Mouse (Mus musculus): ENCODE results near the gene Tmem274. TPM values are rescaled to one million over a fixed set of nuclear protein-coding genes. Genes with fewer than 3 reads are reported as not detected.
"Not testable (repeated sequence)": the region's sequence is repeated elsewhere in the genome, so short reads cannot be mapped to it uniquely, and the experiment has no call there.

Tmem274 gene
- not detected for total RNA-seq (2021)
- long read RNA-seq, experiment 1: 0 reads
- long read RNA-seq, experiment 2: 0 reads

DNA sequence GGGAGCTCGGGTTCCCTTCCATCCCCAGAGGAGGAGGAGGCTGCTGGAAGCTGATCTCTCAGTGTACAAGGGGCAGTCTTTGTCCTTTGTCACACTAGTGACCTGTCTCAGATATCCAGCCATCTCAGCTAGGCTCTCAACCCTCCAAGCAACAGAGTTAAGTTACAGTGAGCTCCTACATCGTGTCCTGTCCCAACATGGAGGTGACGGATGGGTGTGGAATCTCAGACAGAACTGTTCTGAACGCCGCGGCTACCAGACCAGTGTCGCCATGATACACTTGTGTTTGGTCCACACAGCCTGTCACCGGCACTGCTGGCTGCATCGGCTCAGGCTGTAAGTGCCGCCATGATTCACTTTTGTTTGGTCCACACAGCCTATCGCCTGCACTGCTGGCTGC lies at the start of gene Tmem274:
TSS of gene Tmem274 (plus strand) at position 301 of the 400 bp plus-strand sequence.
- no peak for DNase-seq
- intact Hi-C loops (cut with DNase I): no loop called here

DNA sequence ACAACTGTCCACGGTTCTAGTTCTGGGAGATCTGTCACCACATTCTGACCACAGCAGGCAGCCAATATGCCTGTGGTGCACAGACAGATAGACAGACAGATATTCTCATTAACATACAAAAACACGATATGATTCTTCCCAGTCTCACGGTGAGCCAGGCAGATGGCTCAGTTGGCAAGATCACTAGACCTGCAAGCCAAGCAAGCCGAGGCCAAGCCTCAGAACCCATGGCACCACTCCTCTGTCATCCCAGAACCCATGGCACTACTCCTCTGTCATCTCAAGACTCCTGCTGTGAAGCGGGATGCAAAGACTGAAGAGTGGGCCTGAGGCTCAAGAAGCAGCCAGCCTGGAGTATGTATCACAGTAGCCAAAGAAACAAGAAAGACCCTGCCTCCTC lies 47.6 kb upstream of the Tmem274 start:
- no peak for DNase-seq
- intact Hi-C loops (cut with DNase I): no loop called here

DNA sequence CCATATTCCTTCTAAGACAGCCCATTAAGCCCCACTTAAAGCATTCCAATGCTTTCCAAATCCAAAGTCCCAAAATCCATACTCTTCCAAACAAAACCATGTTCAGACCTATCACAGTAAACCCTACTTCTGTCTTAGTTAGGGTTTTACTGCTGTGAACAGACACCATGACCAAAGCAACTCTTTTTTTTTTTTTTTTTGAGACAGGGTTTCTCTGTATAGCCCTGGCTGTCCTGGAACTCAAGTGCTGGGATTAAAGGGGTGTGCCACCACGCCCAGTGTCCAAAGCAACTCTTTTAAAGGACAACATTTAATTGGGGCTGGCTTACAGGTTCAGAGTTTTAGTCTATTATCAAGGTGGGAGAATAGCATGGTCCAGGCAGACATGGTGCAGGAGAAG lies 45.3 kb upstream of the Tmem274 start:
- intact Hi-C loops (cut with DNase I); DNase-seq: not testable (repeated sequence)

DNA sequence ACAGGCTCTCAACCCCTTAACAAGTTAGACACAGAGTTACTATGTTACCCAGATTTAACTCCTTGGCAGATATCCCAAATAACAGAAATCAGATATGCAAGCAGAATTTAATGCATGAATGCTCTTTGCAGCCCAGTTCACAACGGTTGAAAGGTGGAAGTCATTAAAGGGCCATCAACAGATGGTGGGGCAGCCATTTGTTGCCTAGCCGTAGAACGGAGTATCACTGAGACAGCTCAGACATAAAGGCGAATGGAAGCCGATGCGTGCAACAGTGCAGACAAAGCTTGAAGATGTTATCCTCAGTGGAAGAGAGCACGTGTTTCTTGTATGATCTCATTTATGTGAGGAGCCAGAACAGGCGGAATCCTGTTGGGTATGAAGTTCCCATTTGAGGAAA lies 36.6 kb upstream of the Tmem274 start:
- intact Hi-C loops (cut with DNase I): loop anchor here (5.0 kb wide), 1 partner anchor 63 kb away; no protein-coding TSS in a partner anchor
- no peak for DNase-seq

DNA sequence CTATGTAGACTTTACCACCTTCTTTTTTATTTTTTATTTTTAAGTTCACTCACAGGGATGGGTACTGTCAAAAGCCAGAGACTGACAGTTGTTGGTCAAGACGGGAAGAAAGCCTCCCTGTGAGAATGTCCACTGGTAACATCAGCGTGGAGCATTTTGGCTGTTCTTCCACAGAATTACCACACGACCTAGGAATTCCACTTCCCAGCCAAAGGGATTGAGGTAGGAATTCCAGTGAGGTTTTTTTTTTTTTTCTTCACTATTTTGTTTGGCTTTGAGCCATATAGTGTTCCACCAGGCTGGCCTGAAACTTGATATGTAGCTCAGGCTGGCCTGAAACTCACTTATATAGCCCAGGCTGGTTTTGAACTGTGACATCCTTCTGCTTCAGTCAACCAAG lies 34.7 kb upstream of the Tmem274 start:
- intact Hi-C loops (cut with DNase I): loop anchor here (5.0 kb wide), 1 partner anchor 65 kb away; no protein-coding TSS in a partner anchor
- DNase-seq: peak in 1 of 2 experiments; percentile 39

DNA sequence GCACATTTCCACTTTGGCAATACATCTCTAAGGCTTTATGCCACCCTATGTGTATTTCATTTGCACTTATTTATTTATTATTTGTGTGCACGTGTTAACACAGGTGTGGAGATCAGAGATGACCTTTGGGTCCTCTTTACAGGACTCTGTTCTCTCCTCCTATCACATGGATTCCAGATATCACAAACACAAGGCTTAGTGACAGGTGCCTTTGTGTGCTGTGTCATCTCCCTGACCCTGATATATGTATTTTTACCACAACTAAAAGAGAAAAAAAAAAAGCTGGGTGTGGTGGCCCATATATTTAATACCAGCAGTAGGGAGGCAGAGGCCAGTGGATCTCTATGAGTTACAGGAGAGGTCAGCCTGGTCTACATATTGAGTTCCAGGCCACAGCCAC lies 32.7 kb upstream of the Tmem274 start:
- DNase-seq: no peak

DNA sequence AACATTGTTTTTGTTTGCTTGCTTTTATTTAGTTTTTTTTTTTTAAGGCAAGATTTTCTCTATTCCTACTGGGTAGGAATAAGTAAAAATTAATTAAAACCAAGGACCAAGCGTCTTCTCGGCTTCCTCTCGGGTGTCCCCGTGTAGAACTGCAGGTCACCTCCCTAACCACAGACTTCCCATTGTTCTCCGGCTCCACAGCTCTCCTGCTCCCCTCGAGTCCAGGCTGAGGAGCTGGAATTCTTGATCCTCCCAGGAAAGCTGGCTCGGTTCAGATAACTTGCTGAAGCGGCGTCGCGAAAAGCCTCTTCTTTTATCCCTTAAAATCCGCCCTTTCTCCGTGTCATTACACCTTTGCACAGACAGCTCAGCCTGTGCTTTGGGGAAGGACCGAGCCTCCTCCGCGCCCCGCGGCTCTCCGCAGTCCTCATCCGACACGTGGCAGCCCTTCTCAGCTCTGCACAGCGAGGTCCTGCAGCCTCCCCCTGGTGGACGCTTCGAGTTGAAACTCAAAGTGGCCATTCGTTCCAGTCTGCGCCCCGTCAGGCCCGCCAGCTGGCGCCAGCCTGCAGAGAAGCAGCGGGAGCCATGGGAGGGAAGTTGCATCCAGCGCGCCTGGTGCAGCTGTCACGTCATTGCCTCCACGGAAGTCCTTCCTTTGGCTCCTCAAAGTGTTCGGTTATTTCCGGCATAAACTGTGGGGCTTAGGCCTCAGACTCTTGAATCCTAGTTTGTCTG lies 32.0 kb upstream of the Tmem274 start:
- intact Hi-C loops (cut with DNase I): loop anchor here (2.0 to 5.0 kb wide), 3 partner anchors 18 to 68 kb away; partner anchors contain the start of gene Ube4b
- DNase-seq: peak; percentile 90 to 92

More for the DNA sequence above, 32.7 kb upstream of the Tmem274 start:
- intact Hi-C loops (cut with DNase I): loop anchor here (2.0 to 5.0 kb wide), 2 partner anchors 18 to 67 kb away; partner anchors contain the start of gene Ube4b

DNA sequence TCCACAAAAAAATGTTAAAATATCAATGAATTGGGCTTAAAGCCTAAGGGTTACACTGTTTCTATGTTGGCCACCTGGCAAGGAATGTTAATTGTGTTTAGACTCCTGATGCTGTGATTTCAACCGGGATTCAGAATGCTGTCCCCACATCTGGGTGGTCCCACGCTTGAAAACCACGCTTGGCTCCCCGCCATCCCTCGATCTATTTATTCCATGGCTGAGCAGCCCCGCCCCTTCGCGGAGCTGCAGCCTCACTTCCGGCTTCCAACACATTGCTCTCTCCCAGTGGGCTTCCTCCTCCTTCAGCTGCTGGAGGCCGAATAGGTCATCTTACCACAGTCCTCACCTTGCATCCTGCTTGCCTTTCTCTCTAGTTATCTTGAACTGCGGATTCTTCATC lies 31.3 kb upstream of the Tmem274 start:
- intact Hi-C loops (cut with DNase I): loop anchor here (2.0 to 5.0 kb wide), 2 partner anchors 19 to 36 kb away; partner anchors contain the start of gene Ube4b
- peak; percentile 41 to 60 for DNase-seq

DNA sequence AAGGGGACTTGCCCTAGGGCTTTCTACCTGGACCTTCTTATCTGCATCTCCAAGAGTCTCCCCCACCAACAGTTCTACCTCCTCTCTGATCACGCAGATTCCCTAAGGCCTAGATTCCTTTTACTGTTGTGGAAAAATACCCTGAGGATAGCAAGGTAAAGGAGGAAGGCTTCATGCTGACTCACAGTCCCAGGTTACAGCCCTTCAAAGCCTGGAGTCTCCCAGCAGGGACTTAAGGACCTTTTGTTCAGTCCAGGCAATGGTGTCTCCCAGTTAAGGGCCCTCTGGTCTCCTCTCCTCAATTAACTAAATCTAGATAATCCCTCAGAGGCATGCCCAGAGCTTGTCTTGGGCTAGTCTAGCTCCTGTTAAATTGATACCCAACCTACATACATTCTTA lies 30.9 kb upstream of the Tmem274 start:
- DNase-seq: no peak
- intact Hi-C loops (cut with DNase I): loop anchor here (5.0 kb wide), 1 partner anchor 36 kb away; no protein-coding TSS in a partner anchor

DNA sequence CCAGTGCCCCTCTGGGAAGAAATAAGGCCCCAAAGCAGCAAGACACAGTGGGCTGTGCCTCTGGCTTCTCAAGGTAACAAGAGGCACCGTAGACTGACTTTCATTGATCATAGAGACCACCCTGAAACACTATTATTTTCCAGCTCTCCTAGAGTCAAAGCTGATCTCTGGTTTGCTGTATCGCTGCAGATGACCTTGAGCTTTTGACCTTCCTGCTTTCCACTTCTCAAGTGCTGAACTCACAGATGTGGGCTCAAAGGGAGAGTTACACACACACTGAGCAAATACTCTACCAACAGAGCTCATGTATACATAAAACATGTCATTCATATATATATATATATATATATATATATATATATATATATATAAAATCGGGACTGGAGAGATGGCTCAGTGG lies 26.5 kb upstream of the Tmem274 start:
- no peak for DNase-seq
- intact Hi-C loops (cut with DNase I): loop anchor here (5.0 kb wide), 1 partner anchor 92 kb away; no protein-coding TSS in a partner anchor

DNA sequence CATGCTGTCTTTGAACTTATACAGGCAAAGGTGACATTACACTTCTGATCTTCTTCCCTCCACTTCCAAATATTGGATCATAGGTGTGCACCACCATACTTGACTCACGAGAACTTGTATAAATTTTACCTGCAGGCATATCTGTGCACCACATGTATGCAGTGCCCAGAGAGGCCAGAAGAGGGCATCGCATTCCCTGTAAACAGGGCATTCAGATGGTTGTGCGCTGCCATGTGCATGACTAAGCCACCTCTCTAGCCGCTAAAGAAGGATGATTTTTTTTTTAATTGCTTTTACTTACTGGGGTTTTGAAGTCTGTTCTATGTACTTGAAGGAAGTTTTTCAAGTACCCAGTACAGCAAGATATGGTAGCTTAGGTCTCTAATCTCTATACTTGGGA lies 23.5 kb upstream of the Tmem274 start:
- intact Hi-C loops (cut with DNase I): loop anchor here (5.0 kb wide), 1 partner anchor 89 kb away; no protein-coding TSS in a partner anchor
- peak; percentile 44 to 64 for DNase-seq

DNA sequence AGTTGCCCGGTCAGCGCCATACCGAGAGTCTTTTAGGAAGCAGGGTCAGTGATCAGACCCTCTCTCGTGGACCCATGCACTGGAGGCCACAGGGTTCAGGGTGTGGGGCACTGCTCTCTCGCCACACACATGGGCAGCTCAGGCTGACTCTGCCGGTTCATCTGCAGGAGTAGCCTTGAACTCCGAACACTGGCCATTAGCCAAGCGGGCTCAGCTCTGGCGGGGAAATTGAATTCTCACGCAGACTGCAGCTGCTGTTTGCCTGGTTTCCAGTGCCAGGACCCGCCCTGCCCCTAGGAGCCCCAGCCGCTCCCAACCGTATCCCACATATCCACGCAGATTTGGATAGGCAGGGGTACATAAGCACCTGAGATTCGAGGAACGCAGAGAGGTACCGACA lies 22.9 kb upstream of the Tmem274 start:
- intact Hi-C loops (cut with DNase I): loop anchor here (5.0 kb wide), 1 partner anchor 88 kb away; no protein-coding TSS in a partner anchor
- DNase-seq: no peak

DNA sequence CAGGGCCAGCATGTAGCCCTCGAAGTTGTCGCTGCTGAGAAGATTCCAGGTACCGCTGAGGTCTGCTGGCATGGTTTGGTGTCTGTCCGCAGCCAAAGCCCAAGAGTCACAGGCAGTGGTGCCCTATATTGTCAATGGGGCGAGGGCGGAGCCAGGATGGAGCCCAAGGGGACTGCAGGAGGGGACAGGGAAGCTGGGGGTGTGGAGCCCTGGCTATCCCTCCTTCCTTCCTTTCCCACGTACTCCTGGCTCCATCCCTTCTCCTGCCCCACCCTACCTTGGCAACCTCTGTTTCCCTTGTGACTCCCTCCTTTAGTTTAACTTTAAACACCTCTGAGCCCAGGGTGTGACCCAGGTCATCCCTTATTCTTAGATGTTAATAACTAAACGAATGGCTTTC lies 22.3 kb upstream of the Tmem274 start, which contains the start of gene Rbp7:
TSS of gene Rbp7 (minus strand) at position 100 of the 400 bp plus-strand sequence.
- intact Hi-C loops (cut with DNase I): loop anchor here (5.0 kb wide), 1 partner anchor 87 kb away; no protein-coding TSS in a partner anchor
- peak; percentile 26 to 43 for DNase-seq

DNA sequence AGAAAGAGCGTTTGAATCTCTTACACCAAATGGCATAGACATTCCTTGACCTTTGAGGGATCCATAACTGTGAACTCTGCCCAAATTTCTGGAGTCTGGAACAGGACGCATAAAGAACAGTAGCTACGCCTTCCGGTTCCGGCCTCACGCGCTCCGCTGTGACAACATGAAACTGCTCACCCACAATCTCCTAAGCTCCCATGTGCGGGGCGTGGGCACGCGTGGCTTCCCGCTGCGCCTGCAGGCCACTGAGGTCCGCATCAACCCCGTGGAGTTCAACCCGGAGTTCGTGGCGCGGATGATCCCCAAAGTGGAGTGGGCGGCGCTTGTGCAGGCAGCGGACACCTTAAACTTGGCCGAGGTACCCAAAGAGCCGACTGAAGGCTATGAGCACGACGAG lies 20.0 kb upstream of the Tmem274 start:
- intact Hi-C loops (cut with DNase I); DNase-seq: not testable (repeated sequence)

DNA sequence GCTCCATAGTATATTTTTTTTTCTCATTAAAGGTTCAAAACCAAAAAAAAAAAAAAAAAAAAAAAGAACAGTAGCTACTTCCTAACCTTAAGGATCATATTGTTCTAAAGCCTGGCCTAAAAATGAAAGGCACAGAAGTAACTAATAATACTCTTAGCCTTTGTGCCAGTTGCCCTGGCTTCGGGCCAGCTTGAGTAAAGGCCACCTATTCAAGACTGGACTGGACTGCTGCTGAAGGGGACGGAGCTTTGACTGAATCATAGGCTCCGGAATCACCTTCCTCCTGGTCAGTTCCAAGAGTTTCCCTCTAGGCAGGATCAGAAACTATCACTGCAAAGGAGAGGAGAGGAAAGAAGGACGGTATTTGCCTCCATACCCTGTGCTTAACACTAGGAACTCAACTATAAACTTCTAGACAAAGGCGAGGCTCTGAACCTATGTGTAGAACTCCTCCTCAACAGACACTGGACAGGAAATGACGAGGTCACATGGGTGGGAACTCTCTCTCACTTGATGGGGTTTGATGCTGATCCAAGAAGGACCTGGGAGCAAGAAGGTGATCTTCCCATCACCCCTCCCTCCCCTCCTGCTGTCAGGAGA lies 19.2 kb upstream of the Tmem274 start:
- intact Hi-C loops (cut with DNase I): no loop called here
- peak; percentile 76 to 77 for DNase-seq

DNA sequence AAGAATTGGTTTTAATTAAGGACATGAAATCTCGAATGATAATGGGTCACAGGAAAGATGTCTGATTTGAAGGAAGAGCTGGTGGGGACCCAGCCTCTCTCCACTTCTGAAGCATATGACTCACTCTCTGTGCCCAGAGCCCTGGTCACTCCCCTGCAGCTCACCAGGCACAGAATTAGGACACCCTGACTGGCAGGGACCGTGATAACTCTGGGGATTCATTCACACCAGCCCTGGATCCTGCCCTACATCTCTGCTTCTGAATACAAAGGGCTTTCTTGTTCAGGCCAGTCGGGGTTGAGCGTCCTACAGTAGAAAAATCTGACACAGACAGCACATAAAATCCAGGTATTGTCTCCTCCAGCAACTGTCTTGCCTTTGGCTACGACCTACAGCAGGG lies 18.7 kb upstream of the Tmem274 start:
- DNase-seq: no peak
- intact Hi-C loops (cut with DNase I): no loop called here

DNA sequence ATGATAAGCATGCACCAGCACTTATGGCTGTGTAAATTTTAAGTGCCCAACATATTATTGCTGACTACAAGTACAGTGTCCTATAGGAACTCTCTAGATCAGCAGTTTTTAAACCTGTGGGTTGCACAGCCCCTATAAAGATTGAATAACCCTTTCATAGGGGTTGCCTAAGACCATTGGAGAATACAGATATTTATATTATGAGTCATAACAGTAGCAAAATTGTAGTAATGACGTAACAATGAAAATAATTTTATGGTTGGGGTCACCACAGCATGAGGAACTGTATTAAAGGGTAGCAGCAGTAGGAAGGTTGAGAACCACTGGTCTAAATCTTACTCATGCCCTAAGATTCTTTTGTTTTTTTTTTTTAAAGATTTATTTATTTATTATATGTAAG lies 17.8 kb upstream of the Tmem274 start:
- no peak for DNase-seq
- intact Hi-C loops (cut with DNase I): no loop called here

DNA sequence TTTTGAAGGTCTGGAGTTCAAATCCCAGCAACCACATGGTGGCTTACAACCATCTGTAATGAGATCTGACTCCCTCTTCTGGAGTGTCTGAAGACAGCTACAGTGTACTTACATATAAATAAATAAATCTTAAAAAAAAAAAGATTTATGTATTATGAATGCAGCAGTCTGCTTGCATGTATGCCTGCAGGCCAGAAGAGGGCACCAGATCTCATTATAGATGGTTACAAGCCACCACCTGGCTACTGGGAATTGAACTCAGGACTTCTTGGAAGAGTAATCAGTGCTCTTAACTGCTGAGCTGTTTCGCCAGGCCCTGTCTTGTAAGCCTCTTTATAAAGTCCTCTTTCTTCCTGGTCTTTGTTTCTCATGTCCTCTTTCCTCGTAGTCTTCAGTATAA lies 16.7 kb upstream of the Tmem274 start:
- DNase-seq; intact Hi-C loops (cut with DNase I): not testable (repeated sequence)

DNA sequence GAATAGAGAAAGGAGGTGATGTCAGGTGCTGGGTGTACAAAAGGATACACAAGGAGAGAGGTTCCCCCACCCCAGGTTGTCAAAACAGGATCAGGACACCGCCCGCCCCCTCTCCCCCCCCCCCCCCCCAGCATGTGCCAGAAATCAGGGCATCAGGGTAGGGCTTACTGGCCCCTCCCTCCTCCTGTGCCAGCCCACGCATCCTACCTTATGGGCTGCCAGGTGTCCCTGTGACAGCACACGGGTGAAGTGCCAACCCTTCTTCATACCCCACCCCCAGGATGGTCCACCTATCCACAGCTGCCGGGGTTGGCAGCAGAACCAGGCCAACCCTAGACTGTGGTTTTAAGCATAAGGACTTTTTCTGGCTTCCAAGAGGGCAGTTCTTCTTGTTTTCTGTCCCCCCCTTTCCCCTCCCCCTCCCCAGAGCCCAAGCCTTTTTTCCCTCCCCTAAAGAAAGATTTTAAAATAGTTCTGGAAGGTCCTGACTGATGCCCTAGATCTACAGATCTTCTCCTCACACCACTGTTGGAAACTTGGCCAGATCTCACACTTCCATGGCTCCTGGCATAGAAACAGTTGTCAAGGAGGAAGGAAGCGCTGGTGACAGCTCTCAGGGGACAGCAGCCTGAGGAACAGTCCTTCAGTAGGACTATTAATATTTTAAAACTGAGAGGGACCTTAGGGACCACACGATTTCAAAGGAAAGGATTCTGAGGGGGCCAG lies 15.4 kb upstream of the Tmem274 start:
- intact Hi-C loops (cut with DNase I): no loop called here
- peak in 1 of 2 experiments; percentile 26 for DNase-seq

DNA sequence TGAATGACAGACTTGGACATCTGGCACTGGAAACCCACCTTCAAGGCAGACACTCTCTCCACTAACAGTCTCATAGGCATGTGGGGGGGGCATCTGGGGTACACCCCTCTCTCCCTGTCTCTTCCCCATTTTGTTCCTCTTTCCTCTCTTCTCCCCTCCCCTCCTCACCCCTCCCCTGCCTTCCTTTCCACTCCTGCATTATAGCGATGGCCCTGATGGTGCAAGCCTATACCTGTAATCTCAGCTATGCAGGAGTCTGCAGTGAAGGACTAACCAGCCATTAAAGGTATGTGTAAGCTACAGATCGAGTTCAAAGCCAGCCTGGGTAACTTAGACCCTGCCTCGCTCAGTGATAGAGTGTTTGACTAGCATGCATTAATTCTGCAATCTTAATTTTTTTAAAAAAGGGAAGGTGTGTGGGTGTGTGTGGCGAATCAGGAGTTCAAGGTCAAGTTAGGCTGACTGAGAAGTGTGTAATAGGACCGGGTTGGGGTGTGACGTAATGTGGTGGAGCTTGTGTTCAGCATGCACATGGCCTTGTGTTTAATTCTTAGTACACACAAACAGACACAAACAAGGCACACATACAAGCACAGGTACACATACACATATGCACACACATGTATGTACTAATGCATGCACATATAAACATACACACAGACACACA lies 14.7 kb upstream of the Tmem274 start:
- intact Hi-C loops (cut with DNase I): no loop called here
- DNase-seq: no peak

Data from heart, postnatal 14 days (tissue).